Mouse (Mus musculus) neural tube, embryonic 14.5 days (tissue): ENCODE results near the gene Adamtsl2. TPM values are rescaled to one million over a fixed set of nuclear protein-coding genes. Genes with fewer than 3 reads are reported as not detected.

Experiments
- ATAC-seq: fragments of 200-750 bp; cut with Nextera tagmentation; 2 replicates; pipeline ENCODE4 v1.8.0; 2017; ENCODE audit warnings: low read depth, mild to moderate bottlenecking, moderate TSS enrichment, moderate library complexity
- H3K27ac ChIP-seq: fragments of 300-500 bp; sonication (generic); 2 replicates; pipeline ENCODE4 v1.5.1; 2014; ENCODE audit warnings: low read depth, mild to moderate bottlenecking, control low read depth, low read length, moderate library complexity, mixed read lengths
- H3K27me3 ChIP-seq: fragments of 300-500 bp; sonication (generic); 2 replicates; pipeline ENCODE4 v1.6.1; 2014; ENCODE audit warnings: low read length; ENCODE audit not compliant: control insufficient read depth, insufficient read depth
- H3K36me3 ChIP-seq: fragments of 300-500 bp; sonication (generic); 2 replicates; pipeline ENCODE4 v1.6.1; 2014; ENCODE audit warnings: low read length, mixed read lengths; ENCODE audit not compliant: control insufficient read depth, insufficient read depth
- H3K4me1 ChIP-seq: fragments of 300-500 bp; sonication (generic); 2 replicates; pipeline ENCODE4 v1.6.1; 2014; ENCODE audit warnings: low read length; ENCODE audit not compliant: control insufficient read depth, insufficient read depth
- H3K4me2 ChIP-seq: fragments of 300-500 bp; sonication (generic); 2 replicates; pipeline ENCODE4 v1.6.1; 2014; ENCODE audit warnings: mild to moderate bottlenecking, low read depth, low read length, control low read depth
- H3K4me3 ChIP-seq: fragments of 300-500 bp; sonication (generic); 2 replicates; pipeline ENCODE4 v1.5.1; 2014; ENCODE audit warnings: low read depth, low read length, control low read depth, mixed read lengths
- H3K9ac ChIP-seq: fragments of 300-500 bp; sonication (generic); replicated peaks from 2 replicates; pipeline ENCODE4 v1.6.1; 2014; ENCODE audit warnings: low read depth, mild to moderate bottlenecking, control low read depth, low read length, mixed read lengths
- H3K9me3 ChIP-seq: fragments of 300-500 bp; sonication (generic); 2 replicates; pipeline ENCODE4 v1.6.1; 2016; ENCODE audit warnings: low read length; ENCODE audit not compliant: control insufficient read depth
- WGBS: fragments of 180-500 bp; shearing (Covaris S2); extraction: QIAGEN DNeasy Blood & Tissue Kit; methylation state at CpG from one replicate; pipeline ENCODE4 v1.1.7; 2014; 5-methylcytosine and 5-hydroxymethylcytosine counted together
- polyA plus RNA-seq: library from polyadenylated mRNA; unstranded; fragments of >200 nt; fragmentation: Nextera tagmentation; extraction: Ambion mirVana; gene quantifications from 2 replicates; pipeline ENCODE4 v1.2.1, GENCODE M21; 2014

The Adamtsl2 gene
- polyA plus RNA-seq, 1 experiment from 2014 or later = 5.9 TPM

DNA sequence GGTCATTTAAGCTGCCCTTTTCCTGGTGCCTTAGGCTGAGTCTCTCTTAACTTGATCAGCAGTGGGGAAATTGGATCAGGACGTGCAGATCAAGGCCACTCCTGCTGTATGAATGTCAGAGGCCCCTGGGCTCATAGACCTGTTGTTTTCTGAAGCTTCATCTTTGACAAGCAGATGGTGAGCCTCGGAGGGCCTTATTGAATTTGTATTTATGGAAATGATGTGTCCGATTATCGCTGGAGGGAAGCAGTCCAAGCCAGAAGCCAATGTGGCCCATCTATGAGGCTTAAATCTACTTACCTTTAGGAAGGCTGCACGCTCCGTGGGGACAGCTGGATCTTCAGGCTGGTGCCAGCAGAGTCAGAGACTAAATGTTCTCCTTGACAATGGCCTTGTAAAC is 77.4 kb downstream of the Adamtsl2 start:
- no peak overlapping the region for H3K4me3 ChIP-seq
- no peak overlapping the region for H3K27ac ChIP-seq
- no peaks in the 10 kb centered on the region for H3K36me3 ChIP-seq
- no peaks in the 10 kb centered on the region for H3K9me3 ChIP-seq
- 74% methylated on average over 6 of the region's 6 CpGs for WGBS
- H3K27me3 ChIP-seq = no peaks in the 10 kb centered on the region
- H3K4me2 ChIP-seq = no peak overlapping the region
- no peak overlapping the region for H3K9ac ChIP-seq
- no peak for ATAC-seq
- H3K4me1 ChIP-seq = no peaks in the 10 kb centered on the region

Other genes with a start within 250 kb of the Adamtsl2 start
- not detected in 2 replicates for gene Abo, start 214.4 kb upstream of the Adamtsl2 start, polyA plus RNA-seq
- 17.5 and 19.1 TPM in 2 replicates for gene Surf6, start 176.5 kb upstream of the Adamtsl2 start, polyA plus RNA-seq
- 109 and 111 TPM in 2 replicates for gene Med22, start 168.7 kb upstream of the Adamtsl2 start, polyA plus RNA-seq
- gene Rpl7a, start 168.6 kb upstream of the Adamtsl2 start, polyA plus RNA-seq = 441 and 462 TPM in 2 replicates
- gene Surf2, start 163.0 kb upstream of the Adamtsl2 start, polyA plus RNA-seq = 46.3 and 49.5 TPM in 2 replicates
- gene Surf1, start 162.8 kb upstream of the Adamtsl2 start, polyA plus RNA-seq = 88.9 and 101 TPM in 2 replicates
- gene Surf4, start 145.5 kb upstream of the Adamtsl2 start, polyA plus RNA-seq = 87.1 and 116 TPM in 2 replicates
- 0.15 TPM in 1 of 2 replicates, not detected in the other for gene Stkld1, start 145.3 kb upstream of the Adamtsl2 start, polyA plus RNA-seq
- gene Rexo4, start 115.0 kb upstream of the Adamtsl2 start, polyA plus RNA-seq = 35.1 and 38.0 TPM in 2 replicates
- not detected in 2 replicates for gene Adamts13, start 106.0 kb upstream of the Adamtsl2 start, polyA plus RNA-seq
- 86.5 and 94.9 TPM in 2 replicates for gene Cacfd1, start 69.5 kb upstream of the Adamtsl2 start, polyA plus RNA-seq
- gene Slc2a6, start 51.4 kb upstream of the Adamtsl2 start, polyA plus RNA-seq = 8.7 and 10.6 TPM in 2 replicates
- 0.17 and 0.22 TPM in 2 replicates for gene Mymk, start 7.2 kb upstream of the Adamtsl2 start, polyA plus RNA-seq
- gene Fam163b, start 63.1 kb downstream of the Adamtsl2 start, polyA plus RNA-seq = 8.7 and 11.0 TPM in 2 replicates
- gene Dbh, start 85.9 kb downstream of the Adamtsl2 start, polyA plus RNA-seq = 0.11 and 0.63 TPM in 2 replicates
- gene Sardh, start 169.0 kb downstream of the Adamtsl2 start, polyA plus RNA-seq = 3.6 and 5.3 TPM in 2 replicates